Mouse (Mus musculus): Measurements from ENCODE around the gene Prdm2. TPM values are rescaled to one million over a fixed set of nuclear protein-coding genes. Genes with fewer than 3 reads are reported as not detected.

Gene Prdm2
- polyA plus RNA-seq, 1 experiment, result 19.2 TPM

- no peak for DNase-seq (ENCODE audit: extremely low spot score in 1 of 2, low spot score in 1 of 2)
Observed at GRCm38 (mm10) chr4:143112439-143112838, 100.4 kb downstream of the Prdm2 start.

- peak in 1 of 2 experiments; percentile 44 for DNase-seq (ENCODE audit: extremely low spot score in 1 of 2, low spot score in 1 of 2)
Observed at GRCm38 (mm10) chr4:143111872-143112271, 100.9 kb downstream of the Prdm2 start.

- DNase-seq (ENCODE audit: extremely low spot score in 1 of 2, low spot score in 1 of 2), result no peak
Observed at GRCm38 (mm10) chr4:143108552-143108951, 104.2 kb downstream of the Prdm2 start.

- no peak for DNase-seq (ENCODE audit: extremely low spot score in 1 of 2, low spot score in 1 of 2)
Observed at GRCm38 (mm10) chr4:143106971-143107370, 105.8 kb downstream of the Prdm2 start.

GRCm38 (mm10) chr4:143106566-143106965 lies 106.2 kb downstream of the Prdm2 start:
- DNase-seq (ENCODE audit: extremely low spot score in 1 of 2, low spot score in 1 of 2), result no peak

- DNase-seq (ENCODE audit: extremely low spot score in 1 of 2, low spot score in 1 of 2), result no peak
Observed at GRCm38 (mm10) chr4:143104739-143105138, 108.1 kb downstream of the Prdm2 start.

GRCm38 (mm10) chr4:143103811-143104210 lies 109.0 kb downstream of the Prdm2 start:
- DNase-seq (ENCODE audit: extremely low spot score in 1 of 2, low spot score in 1 of 2), result no peak

- DNase-seq (ENCODE audit: extremely low spot score in 1 of 2, low spot score in 1 of 2), result peak in 1 of 2 experiments; percentile 30
Observed at GRCm38 (mm10) chr4:143100157-143100556, 112.6 kb downstream of the Prdm2 start.

- peak in 1 of 2 experiments; percentile 49 for DNase-seq (ENCODE audit: extremely low spot score in 1 of 2, low spot score in 1 of 2)
Observed at GRCm38 (mm10) chr4:143099288-143100039, 113.3 kb downstream of the Prdm2 start.

GRCm38 (mm10) chr4:143092082-143092701 lies 120.6 kb downstream of the Prdm2 start:
- no peak for DNase-seq (ENCODE audit: extremely low spot score in 1 of 2, low spot score in 1 of 2)

- no peak for DNase-seq (ENCODE audit: extremely low spot score in 1 of 2, low spot score in 1 of 2)
Observed at GRCm38 (mm10) chr4:143090551-143090950, 122.2 kb downstream of the Prdm2 start.

GRCm38 (mm10) chr4:143074071-143074765 lies 138.6 kb downstream of the Prdm2 start:
- peak in 1 of 2 experiments; percentile 6 for DNase-seq (ENCODE audit: extremely low spot score in 1 of 2, low spot score in 1 of 2)

GRCm38 (mm10) chr4:143071791-143072190 lies 141.0 kb downstream of the Prdm2 start:
- no peak for DNase-seq (ENCODE audit: extremely low spot score in 1 of 2, low spot score in 1 of 2)

GRCm38 (mm10) chr4:143067006-143067405 lies 145.8 kb downstream of the Prdm2 start:
- DNase-seq (ENCODE audit: extremely low spot score in 1 of 2, low spot score in 1 of 2), result no peak

GRCm38 (mm10) chr4:143058765-143059344 lies 153.9 kb downstream of the Prdm2 start:
- DNase-seq (ENCODE audit: extremely low spot score in 1 of 2, low spot score in 1 of 2), result no peak

Other genes with a start within 250 kb of the Prdm2 start
- gene Pdpn, start 86.6 kb upstream of the Prdm2 start, polyA plus RNA-seq (2012; rRNA removed), result 12.3 and 15.7 TPM in 2 replicates
- gene Lrrc38, start 136.8 kb upstream of the Prdm2 start, polyA plus RNA-seq (2012; rRNA removed), result 2.8 and 3.9 TPM in 2 replicates
- gene Pramel1, start 181.4 kb upstream of the Prdm2 start, polyA plus RNA-seq (2012; rRNA removed), result 0.06 and 0.11 TPM in 2 replicates
- 9.4 and 9.5 TPM in 2 replicates for gene Pramef8, start 199.4 kb upstream of the Prdm2 start, polyA plus RNA-seq (2012; rRNA removed)
- gene Oog4, start 237.3 kb upstream of the Prdm2 start, polyA plus RNA-seq (2012; rRNA removed), result not detected in 2 replicates